Mouse (Mus musculus): Measurements from ENCODE around the gene Ctdspl.
A peak's percentile ranks its signal among the peaks of the same experiment; 100 is the strongest.

The Ctdspl gene

GRCm38 (mm10) chr9:119064296-119064695 is 138.0 kb downstream of the Ctdspl start:
- DNase-seq (ENCODE audit: low spot score) = no peak

- peak; percentile 12 for DNase-seq (ENCODE audit: low spot score)
Measured at GRCm38 (mm10) chr9:119067601-119068000, 141.3 kb downstream of the Ctdspl start.

GRCm38 (mm10) chr9:119068266-119068665 is 142.0 kb downstream of the Ctdspl start:
- DNase-seq (ENCODE audit: low spot score) = no peak

GRCm38 (mm10) chr9:119070173-119070825 is 144.0 kb downstream of the Ctdspl start:
- no peak for DNase-seq (ENCODE audit: low spot score)

GRCm38 (mm10) chr9:119071786-119072185 is 145.5 kb downstream of the Ctdspl start:
- no peak for DNase-seq (ENCODE audit: low spot score)

- DNase-seq (ENCODE audit: low spot score) = no peak
Measured at GRCm38 (mm10) chr9:119073184-119073895, 147.1 kb downstream of the Ctdspl start.

GRCm38 (mm10) chr9:119075685-119076084 is 149.4 kb downstream of the Ctdspl start:
- no peak for DNase-seq (ENCODE audit: low spot score)

- no peak for DNase-seq (ENCODE audit: low spot score)
Measured at GRCm38 (mm10) chr9:119080040-119080675, 153.9 kb downstream of the Ctdspl start.

- DNase-seq (ENCODE audit: low spot score) = no peak
Measured at GRCm38 (mm10) chr9:119082039-119082438, 155.8 kb downstream of the Ctdspl start.

GRCm38 (mm10) chr9:119082656-119083430 is 156.6 kb downstream of the Ctdspl start:
- DNase-seq (ENCODE audit: low spot score) = no peak

- DNase-seq (ENCODE audit: low spot score) = no peak
Measured at GRCm38 (mm10) chr9:119083966-119084365, 157.7 kb downstream of the Ctdspl start.

- no peak for DNase-seq (ENCODE audit: low spot score)
Measured at GRCm38 (mm10) chr9:119086451-119086850, 160.2 kb downstream of the Ctdspl start.

- DNase-seq (ENCODE audit: low spot score) = no peak
Measured at GRCm38 (mm10) chr9:119087309-119087708, 161.1 kb downstream of the Ctdspl start.

- DNase-seq (ENCODE audit: low spot score) = peak; percentile 43
Measured at GRCm38 (mm10) chr9:119088148-119088801, 162.0 kb downstream of the Ctdspl start.

- DNase-seq (ENCODE audit: low spot score) = no peak
Measured at GRCm38 (mm10) chr9:119089437-119089836, 163.2 kb downstream of the Ctdspl start.

- DNase-seq (ENCODE audit: low spot score) = no peak
Measured at GRCm38 (mm10) chr9:119090462-119090861, 164.2 kb downstream of the Ctdspl start.

GRCm38 (mm10) chr9:119091581-119092310 is 165.5 kb downstream of the Ctdspl start:
- no peak for DNase-seq (ENCODE audit: low spot score)

GRCm38 (mm10) chr9:119092473-119093418 is 166.5 kb downstream of the Ctdspl start:
- DNase-seq (ENCODE audit: low spot score) = no peak
